Mouse (Mus musculus) ES-Bruce4 (cell line): Measurements from ENCODE around the gene Pank4. TPM values are rescaled to one million over a fixed set of nuclear protein-coding genes. Genes with fewer than 3 reads are reported as not detected.
A peak's percentile ranks its signal among the peaks of the same experiment; 100 is the strongest.

ENCODE experiments used
- H3K27ac ChIP-seq: 2 replicates; pipeline ENCODE4 v1.5.1; 2012; ENCODE audit warnings: low read length, inconsistent platforms; ENCODE audit not compliant: insufficient read depth
- H3K27me3 ChIP-seq: 2 replicates; pipeline ENCODE4 v1.6.1; 2012; ENCODE audit warnings: mild to moderate bottlenecking, low read length, inconsistent platforms; ENCODE audit not compliant: control insufficient read depth, poor library complexity, insufficient read depth, severe bottlenecking
- H3K36me3 ChIP-seq: 2 replicates; pipeline ENCODE4 v1.6.1; 2012; ENCODE audit warnings: inconsistent platforms, mild to moderate bottlenecking, low read length, moderate library complexity; ENCODE audit not compliant: control insufficient read depth, poor library complexity, insufficient read depth, severe bottlenecking
- H3K4me1 ChIP-seq: one replicate; pipeline ENCODE4 v1.8.1; 2011; ENCODE audit warnings: low read length; ENCODE audit not compliant: control insufficient read depth, insufficient read depth
- H3K4me3 ChIP-seq: 2 replicates; pipeline ENCODE4 v1.5.1; 2011; ENCODE audit warnings: low read depth, mild to moderate bottlenecking, low read length
- H3K9ac ChIP-seq: 2 replicates; pipeline ENCODE4 v1.6.1; 2012; ENCODE audit warnings: low read depth, mild to moderate bottlenecking, inconsistent platforms; ENCODE audit not compliant: poor library complexity, severe bottlenecking
- H3K9me3 ChIP-seq: replicated peaks from 2 replicates; pipeline ENCODE4 v1.6.1; 2012; ENCODE audit warnings: mild to moderate bottlenecking, low read length, inconsistent platforms; ENCODE audit not compliant: control insufficient read depth, poor library complexity, insufficient read depth, severe bottlenecking
- CTCF ChIP-seq: IDR thresholded peaks from one replicate; pipeline ENCODE4 v1.8.1; 2011; ENCODE audit warnings: low read depth, low read length
- EP300 ChIP-seq: IDR thresholded peaks from 2 replicates; pipeline ENCODE4 v1.6.1; 2011; ENCODE audit warnings: low read depth, low read length; ENCODE audit not compliant: insufficient read depth
- POLR2A ChIP-seq: IDR thresholded peaks from one replicate; pipeline ENCODE4 v1.8.1; 2011; ENCODE audit warnings: low read length; ENCODE audit not compliant: insufficient read depth
- polyA plus RNA-seq: library from polyadenylated mRNA; stranded (reverse); fragments of >200 nt; gene quantifications from 2 replicates; pipeline ENCODE4 v1.2.4, GENCODE M21; 2011; ENCODE audit warnings: low read depth; ENCODE audit not compliant: missing spikeins, insufficient read depth, insufficient read length

Pank4 gene
- polyA plus RNA-seq, 1 experiment: 21.5 TPM

GRCm38 (mm10) chr4:154982247-154983120, 18.6 kb downstream of the Pank4 start:
- no peaks in the 10 kb centered on the region for H3K9me3 ChIP-seq
- peaks cover 6% of the 10 kb centered on the region for H3K4me1 ChIP-seq
- H3K27ac ChIP-seq: no peak overlapping the region
- TF ChIP-seq CTCF: no peak
- no peak for TF ChIP-seq POLR2A
- no peak for TF ChIP-seq EP300
- no peaks in the 10 kb centered on the region for H3K27me3 ChIP-seq
- no peaks in the 10 kb centered on the region; the same call in 1 of the 2 replicates for H3K36me3 ChIP-seq
- no peak overlapping the region for H3K4me3 ChIP-seq
- no peak overlapping the region for H3K9ac ChIP-seq

- H3K27ac ChIP-seq: no peak overlapping the region
- TF ChIP-seq EP300 (no peak), CTCF (no peak), POLR2A (no peak)
- no peaks in the 10 kb centered on the region for H3K9me3 ChIP-seq
- H3K4me3 ChIP-seq: peak overlapping the region; percentile 29
- peak overlapping the region; percentile 12; the same call in 1 of the 2 replicates for H3K9ac ChIP-seq
- H3K36me3 ChIP-seq: no peaks in the 10 kb centered on the region
- H3K27me3 ChIP-seq: no peaks in the 10 kb centered on the region
- peaks cover 6% of the 10 kb centered on the region for H3K4me1 ChIP-seq
These were observed 19.8 kb downstream of the Pank4 start for GRCm38 (mm10) chr4:154983767-154984166.

GRCm38 (mm10) chr4:154985151-154985777, 21.3 kb downstream of the Pank4 start:
- TF ChIP-seq POLR2A (no peak), EP300 (no peak), CTCF (no peak)
- H3K9ac ChIP-seq: no peak overlapping the region
- no peaks in the 10 kb centered on the region for H3K9me3 ChIP-seq
- H3K36me3 ChIP-seq: no peaks in the 10 kb centered on the region
- H3K4me1 ChIP-seq: peaks cover 6% of the 10 kb centered on the region
- no peak overlapping the region for H3K4me3 ChIP-seq
- H3K27ac ChIP-seq: no peak overlapping the region
- H3K27me3 ChIP-seq: no peaks in the 10 kb centered on the region

- H3K27me3 ChIP-seq: no peaks in the 10 kb centered on the region
- peak overlapping the region; percentile 56 for H3K4me3 ChIP-seq
- no peaks in the 10 kb centered on the region for H3K36me3 ChIP-seq
- no peak overlapping the region for H3K9ac ChIP-seq
- H3K4me1 ChIP-seq: peaks cover 6% of the 10 kb centered on the region
- TF ChIP-seq POLR2A (no peak), EP300 (0 out of 2 replicates have a peak, but pooled peaks have one; percentile 28), CTCF (peak; percentile 74)
- H3K27ac ChIP-seq: no peak overlapping the region
- H3K9me3 ChIP-seq: no peaks in the 10 kb centered on the region
These were observed 22.2 kb downstream of the Pank4 start for GRCm38 (mm10) chr4:154986096-154986495.

- peaks cover 6% of the 10 kb centered on the region for H3K4me1 ChIP-seq
- no peaks in the 10 kb centered on the region for H3K27me3 ChIP-seq
- no peak overlapping the region for H3K27ac ChIP-seq
- TF ChIP-seq CTCF (no peak), EP300 (no peak), POLR2A (no peak)
- H3K9me3 ChIP-seq: no peaks in the 10 kb centered on the region
- H3K36me3 ChIP-seq: no peaks in the 10 kb centered on the region
- no peak overlapping the region for H3K9ac ChIP-seq
- H3K4me3 ChIP-seq: no peak overlapping the region
These were observed 22.8 kb downstream of the Pank4 start for GRCm38 (mm10) chr4:154986750-154987149.

- Histone ChIP-seq H3K27ac (no peak overlapping the region), H3K4me3 (no peak overlapping the region), H3K9me3 (no peaks in the 10 kb centered on the region), H3K9ac (no peak overlapping the region), H3K36me3 (no peaks in the 10 kb centered on the region), H3K27me3 (no peaks in the 10 kb centered on the region), H3K4me1 (no peaks in the 10 kb centered on the region)
- no peak for TF ChIP-seq POLR2A
- TF ChIP-seq EP300: no peak
- no peak for TF ChIP-seq CTCF
These were observed 31.0 kb downstream of the Pank4 start for GRCm38 (mm10) chr4:154994876-154995275.
